Mouse (Mus musculus): Measurements from ENCODE around the gene Xcr1. TPM values are rescaled to one million over a fixed set of nuclear protein-coding genes. Genes with fewer than 3 reads are reported as not detected.

Xcr1 gene
- total RNA-seq (2021), result not detected
- long read RNA-seq, experiment 1, result 0 reads
- long read RNA-seq, experiment 2, result 0 reads

- DNase-seq (ENCODE audit: low spot score in 2 of 2), result no peak
- intact Hi-C loops (cut with DNase I), result no loop called here
Observed at GRCm38 (mm10) chr9:123861929-123862328, at the start of gene Xcr1. Gene Xcr1, minus strand, starts transcription at chr9:123862029.

- intact Hi-C loops (cut with DNase I), result no loop called here
- DNase-seq (ENCODE audit: low spot score in 2 of 2), result no peak
Observed at GRCm38 (mm10) chr9:123872049-123872448, 10.2 kb upstream of the Xcr1 start.

GRCm38 (mm10) chr9:123869167-123869784 is 7.4 kb upstream of the Xcr1 start:
- intact Hi-C loops (cut with DNase I), result no loop called here
- DNase-seq (ENCODE audit: low spot score in 2 of 2), result no peak

GRCm38 (mm10) chr9:123863641-123864040 is 1.8 kb upstream of the Xcr1 start:
- intact Hi-C loops (cut with DNase I), result no loop called here

GRCm38 (mm10) chr9:123862895-123863616 is 1.2 kb upstream of the Xcr1 start:
- no peak for DNase-seq (ENCODE audit: low spot score in 2 of 2)
- intact Hi-C loops (cut with DNase I), result no loop called here

More at GRCm38 (mm10) chr9:123863641-123864040, 1.8 kb upstream of the Xcr1 start:
- no peak for DNase-seq (ENCODE audit: low spot score in 2 of 2)

- intact Hi-C loops (cut with DNase I), result no loop called here
- DNase-seq (ENCODE audit: low spot score in 2 of 2), result no peak
Observed at GRCm38 (mm10) chr9:123856836-123857235, 5.0 kb downstream of the Xcr1 start.

- DNase-seq (ENCODE audit: low spot score in 2 of 2), result no peak
Observed at GRCm38 (mm10) chr9:123852449-123853390, 9.1 kb downstream of the Xcr1 start.

GRCm38 (mm10) chr9:123851713-123852448 is 9.9 kb downstream of the Xcr1 start, which contains the start of gene Fyco1:
Gene Fyco1, minus strand, starts transcription at chr9:123851899.
- DNase-seq (ENCODE audit: low spot score in 2 of 2), result peak; percentile 97 to 99
- intact Hi-C loops (cut with DNase I), result no loop called here

More at GRCm38 (mm10) chr9:123852449-123853390, 9.1 kb downstream of the Xcr1 start:
- intact Hi-C loops (cut with DNase I), result no loop called here

- peak; percentile 41 to 46 for DNase-seq (ENCODE audit: low spot score in 2 of 2)
Observed at GRCm38 (mm10) chr9:123851062-123851712, 10.6 kb downstream of the Xcr1 start.

GRCm38 (mm10) chr9:123850705-123851061 is 11.1 kb downstream of the Xcr1 start:
- peak; percentile 21 to 37 for DNase-seq (ENCODE audit: low spot score in 2 of 2)
- intact Hi-C loops (cut with DNase I), result no loop called here

More at GRCm38 (mm10) chr9:123851062-123851712, 10.6 kb downstream of the Xcr1 start:
- intact Hi-C loops (cut with DNase I), result no loop called here

GRCm38 (mm10) chr9:123849976-123850695 is 11.7 kb downstream of the Xcr1 start:
- peak; percentile 11 to 41 for DNase-seq (ENCODE audit: low spot score in 2 of 2)
- intact Hi-C loops (cut with DNase I), result no loop called here

GRCm38 (mm10) chr9:123846490-123846889 is 15.3 kb downstream of the Xcr1 start:
- intact Hi-C loops (cut with DNase I), result no loop called here
- no peak for DNase-seq (ENCODE audit: low spot score in 2 of 2)

GRCm38 (mm10) chr9:123845120-123845519 is 16.7 kb downstream of the Xcr1 start:
- intact Hi-C loops (cut with DNase I), result no loop called here
- DNase-seq (ENCODE audit: low spot score in 2 of 2), result no peak

GRCm38 (mm10) chr9:123844468-123844867 is 17.4 kb downstream of the Xcr1 start:
- intact Hi-C loops (cut with DNase I), result no loop called here

GRCm38 (mm10) chr9:123840243-123840642 is 21.6 kb downstream of the Xcr1 start:
- intact Hi-C loops (cut with DNase I), result no loop called here
- no peak for DNase-seq (ENCODE audit: low spot score in 2 of 2)

More at GRCm38 (mm10) chr9:123844468-123844867, 17.4 kb downstream of the Xcr1 start:
- DNase-seq (ENCODE audit: low spot score in 2 of 2), result no peak

- no peak for DNase-seq (ENCODE audit: low spot score in 2 of 2)
- intact Hi-C loops (cut with DNase I), result no loop called here
Observed at GRCm38 (mm10) chr9:123835851-123836250, 26.0 kb downstream of the Xcr1 start.

- DNase-seq (ENCODE audit: low spot score in 2 of 2), result no peak
Observed at GRCm38 (mm10) chr9:123828916-123829315, 32.9 kb downstream of the Xcr1 start.

GRCm38 (mm10) chr9:123826631-123827030 is 35.2 kb downstream of the Xcr1 start:
- intact Hi-C loops (cut with DNase I), result no loop called here
- DNase-seq (ENCODE audit: low spot score in 2 of 2), result no peak

More at GRCm38 (mm10) chr9:123828916-123829315, 32.9 kb downstream of the Xcr1 start:
- intact Hi-C loops (cut with DNase I), result no loop called here
